Mouse (Mus musculus) liver, embryonic 11.5 days (tissue): ENCODE measurements around the gene Ptrhd1. TPM values are rescaled to one million over a fixed set of nuclear protein-coding genes. Genes with fewer than 3 reads are reported as not detected.

Experiments
- ATAC-seq: fragments of 200-750 bp; cut with Nextera tagmentation; replicated peaks from 2 replicates; pipeline ENCODE4 v1.8.0; 2017; ENCODE audit warnings: moderate number of reproducible peaks, mild to moderate bottlenecking, moderate TSS enrichment, moderate library complexity; ENCODE audit not compliant: low FRiP score
- DNase-seq: peaks from one replicate; pipeline ENCODE4 v3.0.0-alpha.2; 2017; ENCODE audit warnings: low spot score
- H3K27ac ChIP-seq: fragments of 300-500 bp; sonication (generic); 2 replicates; pipeline ENCODE4 v1.5.1; 2014; ENCODE audit warnings: mild to moderate bottlenecking, low read depth, low read length, control low read depth
- H3K27me3 ChIP-seq: fragments of 300-500 bp; sonication (generic); replicated peaks from 2 replicates; pipeline ENCODE4 v1.6.1; 2014; ENCODE audit warnings: low read length, mixed read lengths; ENCODE audit not compliant: control insufficient read depth, insufficient read depth
- H3K36me3 ChIP-seq: fragments of 300-500 bp; sonication (generic); 2 replicates; pipeline ENCODE4 v1.6.1; 2014; ENCODE audit warnings: mild to moderate bottlenecking, low read length, moderate library complexity, mixed read lengths; ENCODE audit not compliant: control insufficient read depth, insufficient read depth
- H3K4me1 ChIP-seq: fragments of 300-500 bp; sonication (generic); replicated peaks from 2 replicates; pipeline ENCODE4 v1.6.1; 2014; ENCODE audit warnings: low read length, mixed read lengths; ENCODE audit not compliant: control insufficient read depth, insufficient read depth
- H3K4me2 ChIP-seq: fragments of 300-500 bp; sonication (generic); 2 replicates; pipeline ENCODE4 v1.6.1; 2014; ENCODE audit warnings: mild to moderate bottlenecking, control low read depth, moderate library complexity
- H3K4me3 ChIP-seq: fragments of 300-500 bp; sonication (generic); 2 replicates; pipeline ENCODE4 v1.5.1; 2014; ENCODE audit warnings: low read depth, low read length, control low read depth
- H3K9ac ChIP-seq: fragments of 300-500 bp; sonication (generic); 2 replicates; pipeline ENCODE4 v1.6.1; 2014; ENCODE audit warnings: low read depth, low read length, control low read depth
- H3K9me3 ChIP-seq: fragments of 300-500 bp; sonication (generic); 2 replicates; pipeline ENCODE4 v1.6.1; 2016; ENCODE audit warnings: low read length, inconsistent platforms, mixed read lengths; ENCODE audit not compliant: control insufficient read depth
- WGBS: fragments of 180-500 bp; shearing (Covaris S2); extraction: QIAGEN DNeasy Blood & Tissue Kit; methylation state at CpG from one replicate; pipeline ENCODE4 v1.1.7; 2014; 5-methylcytosine and 5-hydroxymethylcytosine counted together
- polyA plus RNA-seq: library from polyadenylated mRNA; unstranded; fragments of >200 nt; fragmentation: Nextera tagmentation; extraction: Ambion mirVana; gene quantifications from 2 replicates; pipeline ENCODE4 v1.2.1, GENCODE M21; 2014

The Ptrhd1 gene
- polyA plus RNA-seq, 1 experiment from 2014 or later: 6.0 TPM

- DNase-seq (no peak), ATAC-seq (no peak)
- H3K9ac ChIP-seq: no peak overlapping the region
- no peaks in the 10 kb centered on the region for H3K36me3 ChIP-seq
- H3K27ac ChIP-seq: no peak overlapping the region
- no peaks in the 10 kb centered on the region for H3K27me3 ChIP-seq
- 89% methylated on average over 6 of the region's 6 CpGs for WGBS
- H3K4me2 ChIP-seq: no peak overlapping the region
- no peaks in the 10 kb centered on the region for H3K9me3 ChIP-seq
- no peak overlapping the region for H3K4me3 ChIP-seq
- H3K4me1 ChIP-seq: no peaks in the 10 kb centered on the region
Observed at GRCm38 (mm10) chr12:4271078-4271477, 37.3 kb downstream of the Ptrhd1 start.

- WGBS: 82% methylated on average over 3 of the region's 3 CpGs
- no peaks in the 10 kb centered on the region for H3K9me3 ChIP-seq
- H3K36me3 ChIP-seq: no peaks in the 10 kb centered on the region
- H3K27me3 ChIP-seq: no peaks in the 10 kb centered on the region
- 0 out of 2 replicates have a peak, but pooled peaks cover 2% of the 10 kb centered on the region for H3K4me1 ChIP-seq
- H3K27ac ChIP-seq: no peak overlapping the region
- no peak overlapping the region for H3K4me2 ChIP-seq
- ATAC-seq (no peak), DNase-seq (no peak)
- H3K4me3 ChIP-seq: no peak overlapping the region
- H3K9ac ChIP-seq: no peak overlapping the region
Observed at GRCm38 (mm10) chr12:4278978-4279755, 45.3 kb downstream of the Ptrhd1 start.

DNA sequence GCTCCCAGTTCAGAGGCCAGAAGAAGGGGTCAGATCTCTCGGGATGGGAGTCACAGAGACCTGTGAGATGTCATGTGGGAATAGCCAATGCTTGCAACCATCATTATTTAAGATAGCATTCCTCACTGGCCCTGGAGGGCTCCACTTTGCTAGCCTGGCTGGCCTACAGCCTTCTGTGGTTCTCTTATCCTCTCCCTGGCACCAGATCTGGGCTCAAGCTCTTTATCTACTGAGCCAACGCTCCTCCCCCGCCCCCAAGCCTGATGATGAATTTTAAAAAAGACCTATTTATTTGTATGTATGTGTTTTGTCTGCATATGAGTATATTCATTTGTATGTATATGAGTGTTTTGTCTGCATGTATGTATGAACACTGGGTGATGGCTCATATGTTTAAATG is 46.1 kb downstream of the Ptrhd1 start:
- no peaks in the 10 kb centered on the region for H3K9me3 ChIP-seq
- H3K36me3 ChIP-seq: no peaks in the 10 kb centered on the region
- H3K9ac ChIP-seq: no peak overlapping the region
- H3K4me3 ChIP-seq: no peak overlapping the region
- DNase-seq: no peak
- no peak for ATAC-seq
- no peak overlapping the region for H3K4me2 ChIP-seq
- WGBS: 80% methylated on average over 3 of the region's 3 CpGs
- no peak overlapping the region for H3K27ac ChIP-seq
- H3K4me1 ChIP-seq: 0 out of 2 replicates have a peak, but pooled peaks cover 2% of the 10 kb centered on the region
- H3K27me3 ChIP-seq: no peaks in the 10 kb centered on the region

DNA sequence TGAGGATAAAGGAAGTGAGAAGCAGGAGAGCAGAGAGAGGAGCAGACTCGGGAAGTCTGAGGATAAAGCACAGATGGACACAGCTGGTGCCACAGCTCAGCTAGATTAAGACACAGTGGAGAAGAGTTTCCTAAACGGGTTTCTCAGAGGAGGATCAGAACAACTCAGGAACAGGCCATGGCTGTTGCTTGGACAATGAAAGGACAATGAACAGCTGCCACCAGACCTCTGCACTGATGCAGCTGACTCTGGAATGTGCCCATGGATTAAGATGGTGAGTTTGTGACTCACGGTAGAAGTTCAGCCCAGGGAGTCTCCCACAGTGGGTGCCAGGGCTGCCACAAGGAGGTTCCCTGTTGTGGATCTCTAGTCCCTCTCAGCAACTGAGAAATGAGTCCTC is 51.4 kb downstream of the Ptrhd1 start:
- Histone ChIP-seq H3K4me3 (no peak overlapping the region), H3K36me3 (no peaks in the 10 kb centered on the region), H3K4me1 (no peaks in the 10 kb centered on the region), H3K4me2 (no peak overlapping the region), H3K9me3 (no peaks in the 10 kb centered on the region), H3K27ac (no peak overlapping the region), H3K27me3 (no peaks in the 10 kb centered on the region), H3K9ac (no peak overlapping the region)
- WGBS: 44% methylated on average over 3 of the region's 3 CpGs
- ATAC-seq: no peak
- DNase-seq: no peak

Other genes starting within 250 kb of the Ptrhd1 start
- 0.73 and 0.88 TPM in 2 replicates for gene Efr3b, start 195.1 kb upstream of the Ptrhd1 start, polyA plus RNA-seq
- gene Dnajc27, start 151.4 kb upstream of the Ptrhd1 start, polyA plus RNA-seq: 5.7 and 6.6 TPM in 2 replicates
- 3.3 and 3.9 TPM in 2 replicates for gene Adcy3, start 100.9 kb upstream of the Ptrhd1 start, polyA plus RNA-seq
- gene Cenpo, start 267 bp downstream of the Ptrhd1 start, polyA plus RNA-seq: 20.6 and 24.4 TPM in 2 replicates
- gene Ncoa1, start 243.2 kb downstream of the Ptrhd1 start, polyA plus RNA-seq: 2.2 and 2.6 TPM in 2 replicates